ENCODE assay signal across 12 mouse cellular contexts in the genomic region with DNA sequence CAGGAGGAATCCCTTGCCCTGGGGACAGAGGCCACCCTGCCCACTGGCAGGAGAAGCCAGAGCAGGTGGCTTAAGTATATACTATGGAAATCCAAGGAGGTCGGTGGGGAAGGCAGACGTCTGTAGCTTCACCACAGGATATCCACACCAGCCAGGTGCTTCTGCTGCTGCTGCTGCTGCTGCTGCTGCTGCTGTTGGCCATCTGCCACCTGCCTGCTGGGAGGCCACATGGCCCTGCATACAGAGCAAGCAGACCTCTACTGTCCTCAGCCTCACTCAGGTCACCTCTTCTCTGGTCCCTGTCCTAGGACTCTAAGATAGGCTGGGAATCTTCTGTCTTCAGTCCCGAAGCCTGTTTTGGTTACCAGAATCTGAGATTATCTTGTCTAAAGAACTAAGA.
"Had no signal": no experiment of that assay in that cellular context is flagged by ENCODE, and none has a peak within 500 bp of the region (broad histone marks: within the 10 kb centered on the region; RNA-seq: fewer than 3 reads in every experiment).

No protein-coding gene starts in this region.

- DNase-seq: gastrocnemius, postnatal 14 days; gastrocnemius, postnatal 36 days; heart, adult 11 months; heart, adult 2 months; heart, postnatal 14 days; heart, postnatal 36 days; kidney, adult 11 months; kidney, adult 2 months; kidney, adult 9 months; kidney, postnatal 14 days; layer of hippocampus, adult 9-11 months; layer of hippocampus, postnatal 36 days had no signal
